ENCODE assay signal across 9 mouse cellular contexts in the genomic region with DNA sequence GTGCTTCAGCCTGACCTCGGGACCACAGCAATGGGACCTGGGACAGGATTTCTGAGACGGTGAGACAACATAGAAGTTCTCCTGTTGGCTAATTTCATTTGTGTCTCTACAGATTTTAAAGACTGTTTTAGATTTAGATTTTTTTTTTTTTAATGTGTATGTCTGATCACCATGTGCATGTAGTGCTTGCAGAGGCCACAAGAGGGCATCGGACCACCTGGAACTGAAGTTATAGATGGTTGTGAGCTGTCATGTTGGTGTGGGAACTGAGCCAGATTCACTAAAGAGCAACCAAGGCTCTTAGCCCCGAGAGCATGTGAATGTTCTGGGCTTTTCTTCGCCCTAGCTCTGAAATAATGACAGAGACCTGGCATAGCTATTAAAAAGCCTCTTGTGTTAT. TPM values are rescaled to one million over a fixed set of nuclear protein-coding genes. Genes with fewer than 3 reads are reported as not detected.
DNase-seq lines count a peak whose midpoint lies in the region; ATAC-seq lines count a peak whose summit lies in the region.
"Had no signal": no experiment of that assay in that cellular context is flagged by ENCODE, and none has a peak within 500 bp of the region (broad histone marks: within the 10 kb centered on the region; RNA-seq: fewer than 3 reads in every experiment).

No protein-coding gene starts in this region.

- 57% methylated on average over 5 of the region's 5 CpGs for WGBS in neural tube, embryonic 11.5 days

- no peaks in the 10 kb centered on the region for H3K36me3 ChIP-seq in neural tube, embryonic 11.5 days (ENCODE audit: control insufficient read depth, insufficient read depth, low read length)
- H3K36me3 ChIP-seq: neural tube, embryonic 12.5 days had no signal

- no peaks in the 10 kb centered on the region for H3K9me3 ChIP-seq in neural tube, embryonic 11.5 days (ENCODE audit: control insufficient read depth, low read length)
- H3K9me3 ChIP-seq: neural tube, embryonic 12.5 days had no signal

- no peaks in the 10 kb centered on the region for H3K4me1 ChIP-seq in neural tube, embryonic 11.5 days (ENCODE audit: control insufficient read depth, insufficient read depth, low read length)
- H3K4me1 ChIP-seq: neural tube, embryonic 12.5 days had no signal

- no peak for ATAC-seq in neural tube, embryonic 11.5 days (ENCODE audit: insufficient read depth, low FRiP score, low TSS enrichment)

- 0 out of 2 replicates have a peak, but pooled peaks cover 4% of the 10 kb centered on the region for H3K27me3 ChIP-seq in neural tube, embryonic 11.5 days (ENCODE audit: control insufficient read depth, insufficient read depth, low read length)

- no peak overlapping the region for H3K27ac ChIP-seq in neural tube, embryonic 11.5 days (ENCODE audit: low read depth, low read length)
- H3K27ac ChIP-seq: neural tube, embryonic 12.5 days had no signal

- no peak overlapping the region for H3K9ac ChIP-seq in neural tube, embryonic 11.5 days (ENCODE audit: low read length)
- H3K9ac ChIP-seq: neural tube, embryonic 12.5 days had no signal

- no peak overlapping the region for H3K4me3 ChIP-seq in neural tube, embryonic 11.5 days (ENCODE audit: low read depth, low read length)
- H3K4me3 ChIP-seq: neural tube, embryonic 12.5 days had no signal

- H3K4me2 ChIP-seq in neural tube, embryonic 11.5 days (ENCODE audit: low read depth): no peak overlapping the region
- H3K4me2 ChIP-seq: neural tube, embryonic 12.5 days had no signal

- DNase-seq in embryo, embryonic 10 days (ENCODE audit: low spot score): peak; percentile 74
- DNase-seq in embryo, embryonic 9.5 days (ENCODE audit: extremely low spot score): no peak
- peak; percentile 55 to 64 for DNase-seq in lung, adult 18-20 months
- no peak for DNase-seq in lung, postnatal 25 days (ENCODE audit: low spot score)
- DNase-seq in ZHBTc4 (ENCODE audit: low read depth, low spot score): peak; percentile 78
- DNase-seq in kidney, adult 9 months: peak; percentile 75
- DNase-seq in neural tube, embryonic 11.5 days (ENCODE audit: low spot score): peak; percentile 47
- DNase-seq in layer of hippocampus, adult 8-10 months (ENCODE audit: low spot score in 2 of 2): no peak

RNA-seq across cellular contexts. Expression of a gene that starts 8.1 kb away (rescaled TPM):
- 3.0 and 3.2 TPM in 2 replicates for polyA plus RNA-seq in neural tube, embryonic 11.5 days (2014; fragmentation: Nextera tagmentation; extraction: Ambion mirVana)
- total RNA-seq in layer of hippocampus, adult 8-10 months (2022): 10 to 100 TPM; 21.3 to 37.2 (median 25.6) TPM

RNA-seq across cellular contexts. Expression of a gene that starts 9.0 kb away (rescaled TPM):
- 40.4 and 40.9 TPM in 2 replicates for polyA plus RNA-seq in neural tube, embryonic 11.5 days (2014; fragmentation: Nextera tagmentation; extraction: Ambion mirVana)
- total RNA-seq in layer of hippocampus, adult 8-10 months (2022): 10 to 100 TPM; 44.5 to 47.5 (median 46.8) TPM

RNA-seq across cellular contexts. Expression of a gene that starts 19.4 kb away (rescaled TPM):
- 7.0 TPM in 1 of 2 replicates, not detected in the other for polyA plus RNA-seq in neural tube, embryonic 11.5 days (2014; fragmentation: Nextera tagmentation; extraction: Ambion mirVana)
- total RNA-seq in layer of hippocampus, adult 8-10 months (2022): 10 to 100 TPM; 35.0 to 46.6 (median 40.9) TPM

RNA-seq across cellular contexts. Expression of a gene that starts 48.8 kb away (rescaled TPM):
- 291 and 297 TPM in 2 replicates for polyA plus RNA-seq in neural tube, embryonic 11.5 days (2014; fragmentation: Nextera tagmentation; extraction: Ambion mirVana)
- 100 to 1,000 TPM; 196 to 224 (median 216) TPM for total RNA-seq in layer of hippocampus, adult 8-10 months (2022)

Comparison
In these comparisons a context has a peak if more than half of its experiments do, and no peak if none do; other contexts are left out.
1. DNase-seq: peak in embryo, embryonic 10 days (single experiment), lung, adult 18-20 months (2 of 2), ZHBTc4 (single experiment), kidney, adult 9 months (single experiment) and neural tube, embryonic 11.5 days (single experiment); none in embryo, embryonic 9.5 days (single experiment), lung, postnatal 25 days (single experiment) and layer of hippocampus, adult 8-10 months (0 of 2).